Comparison of ENCODE assay signal across 12 mouse cellular contexts in genomic region chr12:108619853-108620416, GRCm38 (mm10).
DNase-seq lines count a peak whose midpoint lies in the region; ATAC-seq lines count a peak whose summit lies in the region.
"Had no signal": no experiment of that assay in that cellular context is flagged by ENCODE, and none has a peak within 500 bp of the region (broad histone marks: within the 10 kb centered on the region; RNA-seq: fewer than 3 reads in every experiment).

No protein-coding gene starts in this region.

- intact Hi-C loops in left cerebral cortex, postnatal 10 days (cut with DNase I): no loop called here

- peak; percentile 15 to 52; a peak in 2 of 4 replicates for ATAC-seq in hematopoietic stem cell, adult 5-6 weeks (replicated peaks in 1 of 2; ENCODE audit: insufficient read depth in 1 of 2, low FRiP score in 2 of 2, low TSS enrichment in 1 of 2, low read depth in 1 of 2, poor library complexity in 2 of 2, severe bottlenecking in 2 of 2)
- ATAC-seq: Patski had no signal

- DNase-seq in cerebellum, adult 11-12 months: peak; percentile 22
- no peak for DNase-seq in cerebellum, adult 8-10 months
- DNase-seq in layer of hippocampus, postnatal 10 days (ENCODE audit: low spot score in 2 of 2): peak; percentile 21 to 30
- no peak for DNase-seq in layer of hippocampus, adult 8-10 months (ENCODE audit: low spot score in 2 of 2)
- DNase-seq in cerebellum, adult 18-20 months: peak; percentile 19 to 39
- no peak for DNase-seq in left cerebral cortex, postnatal 10 days (ENCODE audit: extremely low spot score in 1 of 2, low spot score in 2 of 2)
- DNase-seq in heart, adult 8-10 months (ENCODE audit: low spot score): no peak
- DNase-seq: gastrocnemius, postnatal 25 days; liver; lung, adult 2 months had no signal

Comparison
In these comparisons a context has a peak if more than half of its experiments do, and no peak if none do; other contexts are left out.
1. DNase-seq: peak in cerebellum, adult 11-12 months (single experiment), layer of hippocampus, postnatal 10 days (2 of 2) and cerebellum, adult 18-20 months (2 of 2); none in cerebellum, adult 8-10 months (single experiment), layer of hippocampus, adult 8-10 months (0 of 2), left cerebral cortex, postnatal 10 days (0 of 2) and heart, adult 8-10 months (single experiment).